Mouse (Mus musculus) spleen, postnatal 4 days (tissue): ENCODE results near the gene Brinp2.

ENCODE experiments used
- DNase-seq, 2 experiments: peaks; one replicate each; pipeline ENCODE4 v3.0.0; 2022; ENCODE audit warnings: low spot score in 2 of 2

The Brinp2 gene

GRCm38 (mm10) chr1:158221048-158221447 lies 135.1 kb downstream of the Brinp2 start:
- no peak for DNase-seq

- no peak for DNase-seq
These were observed 136.0 kb downstream of the Brinp2 start for GRCm38 (mm10) chr1:158220148-158220547.

- DNase-seq, result no peak
These were observed 137.4 kb downstream of the Brinp2 start for GRCm38 (mm10) chr1:158218750-158219149.

- no peak for DNase-seq
These were observed 137.8 kb downstream of the Brinp2 start for GRCm38 (mm10) chr1:158218294-158218693.

GRCm38 (mm10) chr1:158215581-158215980 lies 140.5 kb downstream of the Brinp2 start:
- no peak for DNase-seq

GRCm38 (mm10) chr1:158214743-158215142 lies 141.4 kb downstream of the Brinp2 start:
- DNase-seq, result no peak

- DNase-seq, result no peak
These were observed 142.4 kb downstream of the Brinp2 start for GRCm38 (mm10) chr1:158213736-158214135.

GRCm38 (mm10) chr1:158207620-158208019 lies 148.5 kb downstream of the Brinp2 start:
- no peak for DNase-seq

- no peak for DNase-seq
These were observed 153.2 kb downstream of the Brinp2 start for GRCm38 (mm10) chr1:158202932-158203331.
